Mouse (Mus musculus): ENCODE measurements at regions not wholly inside any gene's neighbourhood (a gene's known extent, or its start where the extent isn't known, plus 50 kb on each side); places are given as distances from the start of the nearest gene placed in this dataset.
A peak's percentile ranks its signal among the peaks of the same experiment; 100 is the strongest.

GRCm38 (mm10) chr10:109496161-109496560 lies 485.4 kb upstream of the Syt1 start:
- H3K4me3 ChIP-seq (replicated peaks; ENCODE audit: low read length), result no peak overlapping the region
- whole genome bisulfite sequencing, result 76% methylated on average over 10 of the region's 10 CpGs
- ATAC-seq (ENCODE audit: low FRiP score), result peak; percentile 57; the same call in 1 of the 2 replicates
- no peak overlapping the region for H3K9ac ChIP-seq
- H3K36me3 ChIP-seq (replicated peaks; ENCODE audit: control insufficient read depth, insufficient read depth), result no peaks in the 10 kb centered on the region
- no peaks in the 10 kb centered on the region for H3K27me3 ChIP-seq (ENCODE audit: control insufficient read depth, insufficient read depth, low read length)
- H3K4me2 ChIP-seq (replicated peaks), result no peak overlapping the region
- no peaks in the 10 kb centered on the region for H3K9me3 ChIP-seq (ENCODE audit: control insufficient read depth, low read length)
- no peaks in the 10 kb centered on the region for H3K4me1 ChIP-seq (replicated peaks; ENCODE audit: control insufficient read depth, insufficient read depth, low read length)
- no peak overlapping the region for H3K27ac ChIP-seq
- DNase-seq (ENCODE audit: low spot score), result peak; percentile 80

- DNase-seq (ENCODE audit: low spot score) (no peak), ATAC-seq (ENCODE audit: low FRiP score) (no peak)
- 84% methylated on average over 4 of the region's 4 CpGs for WGBS
- Histone ChIP-seq H3K9ac (no peak overlapping the region), H3K27me3 (ENCODE audit: control insufficient read depth, insufficient read depth, low read length) (no peaks in the 10 kb centered on the region), H3K4me3 (replicated peaks; ENCODE audit: low read length) (no peak overlapping the region), H3K4me1 (replicated peaks; ENCODE audit: control insufficient read depth, insufficient read depth, low read length) (no peaks in the 10 kb centered on the region), H3K27ac (no peak overlapping the region), H3K9me3 (ENCODE audit: control insufficient read depth, low read length) (no peaks in the 10 kb centered on the region), H3K36me3 (replicated peaks; ENCODE audit: control insufficient read depth, insufficient read depth) (no peaks in the 10 kb centered on the region), H3K4me2 (replicated peaks) (no peak overlapping the region)
Measured at GRCm38 (mm10) chr10:109490765-109491164, 480.0 kb upstream of the Syt1 start.

GRCm38 (mm10) chr10:109488000-109488399 lies 477.2 kb upstream of the Syt1 start:
- WGBS, result 73% methylated on average over 1 of the region's 1 CpGs
- ATAC-seq (ENCODE audit: low FRiP score), result no peak
- Histone ChIP-seq H3K27me3 (ENCODE audit: control insufficient read depth, insufficient read depth, low read length) (no peaks in the 10 kb centered on the region), H3K27ac (no peak overlapping the region), H3K9ac (no peak overlapping the region), H3K4me2 (replicated peaks) (no peak overlapping the region), H3K9me3 (ENCODE audit: control insufficient read depth, low read length) (no peaks in the 10 kb centered on the region), H3K36me3 (replicated peaks; ENCODE audit: control insufficient read depth, insufficient read depth) (no peaks in the 10 kb centered on the region), H3K4me3 (replicated peaks; ENCODE audit: low read length) (no peak overlapping the region), H3K4me1 (replicated peaks; ENCODE audit: control insufficient read depth, insufficient read depth, low read length) (no peaks in the 10 kb centered on the region)
- no peak for DNase-seq (ENCODE audit: low spot score)

- no peak for ATAC-seq (ENCODE audit: low FRiP score)
- DNase-seq (ENCODE audit: low spot score), result no peak
- 84% methylated on average over 7 of the region's 7 CpGs for WGBS
Measured at GRCm38 (mm10) chr10:109486917-109487604, 476.3 kb upstream of the Syt1 start.

GRCm38 (mm10) chr10:109480551-109480950 lies 469.8 kb upstream of the Syt1 start:
- ATAC-seq (ENCODE audit: low FRiP score) (no peak), DNase-seq (ENCODE audit: low spot score) (no peak)
- H3K4me1 ChIP-seq (replicated peaks; ENCODE audit: control insufficient read depth, insufficient read depth, low read length), result no peaks in the 10 kb centered on the region
- H3K4me2 ChIP-seq (replicated peaks), result no peak overlapping the region
- no peaks in the 10 kb centered on the region for H3K27me3 ChIP-seq (ENCODE audit: control insufficient read depth, insufficient read depth, low read length)
- H3K4me3 ChIP-seq (replicated peaks; ENCODE audit: low read length), result no peak overlapping the region
- no peaks in the 10 kb centered on the region for H3K36me3 ChIP-seq (replicated peaks; ENCODE audit: control insufficient read depth, insufficient read depth)
- no peak overlapping the region for H3K9ac ChIP-seq
- H3K27ac ChIP-seq, result no peak overlapping the region
- no peaks in the 10 kb centered on the region for H3K9me3 ChIP-seq (ENCODE audit: control insufficient read depth, low read length)

More at GRCm38 (mm10) chr10:109486917-109487604, 476.3 kb upstream of the Syt1 start:
- Histone ChIP-seq H3K27ac (no peak overlapping the region), H3K9me3 (ENCODE audit: control insufficient read depth, low read length) (no peaks in the 10 kb centered on the region), H3K4me2 (replicated peaks) (no peak overlapping the region), H3K36me3 (replicated peaks; ENCODE audit: control insufficient read depth, insufficient read depth) (no peaks in the 10 kb centered on the region), H3K27me3 (ENCODE audit: control insufficient read depth, insufficient read depth, low read length) (no peaks in the 10 kb centered on the region), H3K9ac (no peak overlapping the region), H3K4me1 (replicated peaks; ENCODE audit: control insufficient read depth, insufficient read depth, low read length) (no peaks in the 10 kb centered on the region), H3K4me3 (replicated peaks; ENCODE audit: low read length) (no peak overlapping the region)

GRCm38 (mm10) chr10:109479941-109480340 lies 469.2 kb upstream of the Syt1 start:
- DNase-seq (ENCODE audit: low spot score) (no peak), ATAC-seq (ENCODE audit: low FRiP score) (no peak)
- H3K4me3 ChIP-seq (replicated peaks; ENCODE audit: low read length), result no peak overlapping the region
- no peaks in the 10 kb centered on the region for H3K9me3 ChIP-seq (ENCODE audit: control insufficient read depth, low read length)
- H3K36me3 ChIP-seq (replicated peaks; ENCODE audit: control insufficient read depth, insufficient read depth), result no peaks in the 10 kb centered on the region
- no peak overlapping the region for H3K9ac ChIP-seq
- H3K4me1 ChIP-seq (replicated peaks; ENCODE audit: control insufficient read depth, insufficient read depth, low read length), result no peaks in the 10 kb centered on the region
- no peaks in the 10 kb centered on the region for H3K27me3 ChIP-seq (ENCODE audit: control insufficient read depth, insufficient read depth, low read length)
- H3K27ac ChIP-seq, result no peak overlapping the region
- no peak overlapping the region for H3K4me2 ChIP-seq (replicated peaks)
- WGBS, result 77% methylated on average over 5 of the region's 5 CpGs

GRCm38 (mm10) chr10:109466516-109466915 lies 455.7 kb upstream of the Syt1 start:
- no peaks in the 10 kb centered on the region for H3K27me3 ChIP-seq (ENCODE audit: control insufficient read depth, insufficient read depth, low read length)
- no peak overlapping the region for H3K4me2 ChIP-seq (replicated peaks)
- no peaks in the 10 kb centered on the region for H3K4me1 ChIP-seq (replicated peaks; ENCODE audit: control insufficient read depth, insufficient read depth, low read length)
- 82% methylated on average over 3 of the region's 3 CpGs for WGBS
- H3K9me3 ChIP-seq (ENCODE audit: control insufficient read depth, low read length), result no peaks in the 10 kb centered on the region
- H3K9ac ChIP-seq, result no peak overlapping the region
- H3K4me3 ChIP-seq (replicated peaks; ENCODE audit: low read length), result no peak overlapping the region
- H3K27ac ChIP-seq, result no peak overlapping the region
- DNase-seq (ENCODE audit: low spot score) (no peak), ATAC-seq (ENCODE audit: low FRiP score) (no peak)
- no peaks in the 10 kb centered on the region for H3K36me3 ChIP-seq (replicated peaks; ENCODE audit: control insufficient read depth, insufficient read depth)

GRCm38 (mm10) chr10:109431112-109431511 lies 420.3 kb upstream of the Syt1 start:
- 99% methylated on average over 4 of the region's 4 CpGs for WGBS
- Histone ChIP-seq H3K4me2 (replicated peaks) (no peak overlapping the region), H3K9me3 (ENCODE audit: control insufficient read depth, low read length) (no peaks in the 10 kb centered on the region), H3K27ac (no peak overlapping the region), H3K27me3 (ENCODE audit: control insufficient read depth, insufficient read depth, low read length) (no peaks in the 10 kb centered on the region), H3K36me3 (replicated peaks; ENCODE audit: control insufficient read depth, insufficient read depth) (no peaks in the 10 kb centered on the region), H3K4me3 (replicated peaks; ENCODE audit: low read length) (no peak overlapping the region), H3K4me1 (replicated peaks; ENCODE audit: control insufficient read depth, insufficient read depth, low read length) (no peaks in the 10 kb centered on the region), H3K9ac (no peak overlapping the region)
- no peak for ATAC-seq (ENCODE audit: low FRiP score)
- no peak for DNase-seq (ENCODE audit: low spot score)

GRCm38 (mm10) chr10:109427878-109428277 lies 417.1 kb upstream of the Syt1 start:
- no peak overlapping the region for H3K27ac ChIP-seq
- H3K4me2 ChIP-seq (replicated peaks), result no peak overlapping the region
- H3K4me3 ChIP-seq (replicated peaks; ENCODE audit: low read length), result no peak overlapping the region
- H3K27me3 ChIP-seq (ENCODE audit: control insufficient read depth, insufficient read depth, low read length), result no peaks in the 10 kb centered on the region
- no peak overlapping the region for H3K9ac ChIP-seq
- H3K4me1 ChIP-seq (replicated peaks; ENCODE audit: control insufficient read depth, insufficient read depth, low read length), result no peaks in the 10 kb centered on the region
- no peak for DNase-seq (ENCODE audit: low spot score)
- 60% methylated on average over 3 of the region's 3 CpGs for WGBS
- no peaks in the 10 kb centered on the region for H3K9me3 ChIP-seq (ENCODE audit: control insufficient read depth, low read length)
- no peaks in the 10 kb centered on the region for H3K36me3 ChIP-seq (replicated peaks; ENCODE audit: control insufficient read depth, insufficient read depth)
- no peak for ATAC-seq (ENCODE audit: low FRiP score)

GRCm38 (mm10) chr10:109407011-109407410 lies 396.2 kb upstream of the Syt1 start:
- H3K4me2 ChIP-seq (replicated peaks), result no peak overlapping the region
- no peaks in the 10 kb centered on the region for H3K4me1 ChIP-seq (replicated peaks; ENCODE audit: control insufficient read depth, insufficient read depth, low read length)
- no peaks in the 10 kb centered on the region for H3K36me3 ChIP-seq (replicated peaks; ENCODE audit: control insufficient read depth, insufficient read depth)
- H3K4me3 ChIP-seq (replicated peaks; ENCODE audit: low read length), result no peak overlapping the region
- DNase-seq (ENCODE audit: low spot score), result no peak
- no peak overlapping the region for H3K9ac ChIP-seq
- 69% methylated on average over 3 of the region's 3 CpGs for WGBS
- no peaks in the 10 kb centered on the region for H3K9me3 ChIP-seq (ENCODE audit: control insufficient read depth, low read length)
- no peaks in the 10 kb centered on the region for H3K27me3 ChIP-seq (ENCODE audit: control insufficient read depth, insufficient read depth, low read length)
- ATAC-seq (ENCODE audit: low FRiP score), result no peak
- no peak overlapping the region for H3K27ac ChIP-seq

Data from hindbrain, embryonic 14.5 days (tissue).